In genomic region chr11:55407133-55407532, GRCm38 (mm10) we compare ENCODE assay signal across 12 mouse cellular contexts. TPM values are rescaled to one million over a fixed set of nuclear protein-coding genes. Genes with fewer than 3 reads are reported as not detected.
DNase-seq lines count a peak whose midpoint lies in the region; ATAC-seq and TF ChIP-seq lines count a peak whose summit lies in the region.
"Had no signal": no experiment of that assay in that cellular context is flagged by ENCODE, and none has a peak within 500 bp of the region (broad histone marks: within the 10 kb centered on the region; RNA-seq: fewer than 3 reads in every experiment).

No protein-coding gene starts in this region.

- H3K36me3 ChIP-seq in hindbrain, embryonic 12.5 days: peaks cover 73% of the 10 kb centered on the region
- H3K36me3 ChIP-seq in hindbrain, embryonic 14.5 days (replicated peaks; ENCODE audit: control insufficient read depth, insufficient read depth): 0 out of 2 replicates have a peak, but pooled peaks cover 17% of the 10 kb centered on the region
- peaks cover 92% of the 10 kb centered on the region for H3K36me3 ChIP-seq in lung, embryonic 14.5 days (ENCODE audit: insufficient read depth)
- no peaks in the 10 kb centered on the region for H3K36me3 ChIP-seq in thymus, adult 2 months (ENCODE audit: control insufficient read depth, insufficient read depth, low read length)

- DNase-seq in adrenal gland, adult 8-10 months: peak; percentile 72
- DNase-seq in adrenal gland, postnatal 25 days: no peak
- no peak for DNase-seq in hindbrain, embryonic 14.5 days (ENCODE audit: low spot score)
- no peak for DNase-seq in lung, embryonic 14.5 days
- DNase-seq in lung, postnatal 10 days: no peak
- DNase-seq in adrenal gland, postnatal 36 days: peak; percentile 68 to 75
- no peak for DNase-seq in thymus, adult 2 months
- DNase-seq: cerebellum, adult 9-11 months; heart, postnatal 4 days; retina, postnatal 1 day had no signal

- no peak for TF ChIP-seq CTCF in lung, embryonic 14.5 days (IDR thresholded peaks at IDR 0.05; ENCODE audit: low read depth)
- TF ChIP-seq CTCF in thymus, adult 2 months (IDR thresholded peaks at IDR 0.05; ENCODE audit: borderline replicate concordance, control insufficient read depth, extremely low read depth, insufficient read depth, low read length, poor library complexity): no peak

- ATAC-seq in hindbrain, embryonic 12.5 days (ENCODE audit: low FRiP score): no peak
- ATAC-seq in hindbrain, embryonic 14.5 days (ENCODE audit: low FRiP score): no peak
- ATAC-seq in lung, embryonic 14.5 days (ENCODE audit: insufficient read depth): no peak
- ATAC-seq: midbrain, embryonic 13.5 days had no signal

- H3K27ac ChIP-seq in hindbrain, embryonic 12.5 days: 0 out of 2 replicates have a peak overlapping the region, but pooled peaks have one; percentile 30
- no peak overlapping the region for H3K27ac ChIP-seq in hindbrain, embryonic 14.5 days
- peak overlapping the region; percentile 58; the same call in 1 of the 2 replicates for H3K27ac ChIP-seq in lung, embryonic 14.5 days (ENCODE audit: low read depth)
- H3K27ac ChIP-seq in thymus, adult 2 months (ENCODE audit: control insufficient read depth, insufficient read depth, low read length): no peak overlapping the region

- WGBS in hindbrain, embryonic 12.5 days: 91% methylated on average over 4 of the region's 4 CpGs
- WGBS in hindbrain, embryonic 14.5 days: 93% methylated on average over 4 of the region's 4 CpGs
- WGBS in lung, embryonic 14.5 days: 92% methylated on average over 4 of the region's 4 CpGs
- WGBS in thymus, adult 2 months: 92% methylated on average over 4 of the region's 4 CpGs

- no peaks in the 10 kb centered on the region for H3K27me3 ChIP-seq in hindbrain, embryonic 12.5 days
- no peaks in the 10 kb centered on the region for H3K27me3 ChIP-seq in hindbrain, embryonic 14.5 days (ENCODE audit: control insufficient read depth, insufficient read depth, low read length)
- no peaks in the 10 kb centered on the region for H3K27me3 ChIP-seq in lung, embryonic 14.5 days (ENCODE audit: insufficient read depth, low read length)
- no peaks in the 10 kb centered on the region for H3K27me3 ChIP-seq in thymus, adult 2 months (ENCODE audit: control insufficient read depth, insufficient read depth, low read length)
- H3K27me3 ChIP-seq: midbrain, embryonic 13.5 days had no signal

- H3K4me3 ChIP-seq in hindbrain, embryonic 12.5 days: no peak overlapping the region
- H3K4me3 ChIP-seq in hindbrain, embryonic 14.5 days (replicated peaks; ENCODE audit: low read length): no peak overlapping the region
- no peak overlapping the region for H3K4me3 ChIP-seq in lung, embryonic 14.5 days (ENCODE audit: low read depth, low read length)
- H3K4me3 ChIP-seq in thymus, adult 2 months (ENCODE audit: control insufficient read depth, insufficient read depth, low read length): no peak overlapping the region
- H3K4me3 ChIP-seq: midbrain, embryonic 13.5 days had no signal

- peaks cover 3% of the 10 kb centered on the region; the same call in 1 of the 2 replicates for H3K4me1 ChIP-seq in hindbrain, embryonic 12.5 days
- H3K4me1 ChIP-seq in hindbrain, embryonic 14.5 days (replicated peaks; ENCODE audit: control insufficient read depth, insufficient read depth, low read length): no peaks in the 10 kb centered on the region
- H3K4me1 ChIP-seq in lung, embryonic 14.5 days (ENCODE audit: insufficient read depth): no peaks in the 10 kb centered on the region
- no peaks in the 10 kb centered on the region for H3K4me1 ChIP-seq in thymus, adult 2 months (replicated peaks; ENCODE audit: control insufficient read depth, insufficient read depth, low read length)
- H3K4me1 ChIP-seq: midbrain, embryonic 13.5 days had no signal

- no peak for TF ChIP-seq POLR2A in thymus, adult 2 months (IDR thresholded peaks at IDR 0.05; ENCODE audit: control insufficient read depth, extremely low read depth, insufficient read depth, low read length, poor library complexity)

- H3K9ac ChIP-seq in hindbrain, embryonic 12.5 days: no peak overlapping the region
- H3K9ac ChIP-seq in hindbrain, embryonic 14.5 days: no peak overlapping the region
- H3K9ac ChIP-seq in lung, embryonic 14.5 days: no peak overlapping the region
- H3K9ac ChIP-seq: midbrain, embryonic 13.5 days had no signal

- no peak overlapping the region for H3K4me2 ChIP-seq in hindbrain, embryonic 12.5 days (replicated peaks)
- H3K4me2 ChIP-seq in hindbrain, embryonic 14.5 days (replicated peaks): no peak overlapping the region
- H3K4me2 ChIP-seq in lung, embryonic 14.5 days: no peak overlapping the region
- H3K4me2 ChIP-seq: midbrain, embryonic 13.5 days had no signal

- no peaks in the 10 kb centered on the region for H3K9me3 ChIP-seq in hindbrain, embryonic 12.5 days (replicated peaks)
- H3K9me3 ChIP-seq in hindbrain, embryonic 14.5 days (ENCODE audit: control insufficient read depth, low read length): no peaks in the 10 kb centered on the region
- H3K9me3 ChIP-seq in lung, embryonic 14.5 days (ENCODE audit: low read depth, low read length): no peaks in the 10 kb centered on the region
- H3K9me3 ChIP-seq: midbrain, embryonic 13.5 days had no signal

RNA-seq across cellular contexts. Expression of gene Sparc, which starts 15.8 kb away (rescaled TPM):
- 1,000 to 10,000 TPM; 1,201 to 2,025 (median 1,729) TPM for total RNA-seq in adrenal gland, adult 8-10 months (2022)
- total RNA-seq in adrenal gland, postnatal 25 days (2021): 3,454 and 3,884 TPM in 2 replicates
- polyA plus RNA-seq in hindbrain, embryonic 12.5 days (2016; fragmentation: Nextera tagmentation; extraction: Ambion mirVana): 743 and 783 TPM in 2 replicates
- polyA plus RNA-seq in hindbrain, embryonic 14.5 days (2014; fragmentation: Nextera tagmentation; extraction: Ambion mirVana): 532 and 583 TPM in 2 replicates
- 1,429 and 1,454 TPM in 2 replicates for polyA plus RNA-seq in lung, embryonic 14.5 days (2014; fragmentation: Nextera tagmentation; extraction: Ambion mirVana)
- 1,000 to 10,000 TPM; 2,443 to 3,326 TPM for total RNA-seq in adrenal gland, postnatal 36 days (2021)
- polyA plus RNA-seq in thymus, adult 2 months (2012; rRNA removed): 177 and 230 TPM in 2 replicates

RNA-seq across cellular contexts. Expression of gene Atox1, which starts 53.9 kb away (rescaled TPM):
- total RNA-seq in adrenal gland, adult 8-10 months (2022): 100 to 1,000 TPM; 171 to 396 (median 303) TPM
- total RNA-seq in adrenal gland, postnatal 25 days (2021): 310 and 356 TPM in 2 replicates
- polyA plus RNA-seq in hindbrain, embryonic 12.5 days (2016; fragmentation: Nextera tagmentation; extraction: Ambion mirVana): 236 and 284 TPM in 2 replicates
- polyA plus RNA-seq in hindbrain, embryonic 14.5 days (2014; fragmentation: Nextera tagmentation; extraction: Ambion mirVana): 259 and 340 TPM in 2 replicates
- 506 and 535 TPM in 2 replicates for polyA plus RNA-seq in lung, embryonic 14.5 days (2014; fragmentation: Nextera tagmentation; extraction: Ambion mirVana)
- total RNA-seq in adrenal gland, postnatal 36 days (2021): 100 to 1,000 TPM; 216 to 347 TPM
- polyA plus RNA-seq in thymus, adult 2 months (2012; rRNA removed): 383 and 432 TPM in 2 replicates

Comparison
In these comparisons a context has a peak if more than half of its experiments do, and no peak if none do; other contexts are left out.
1. DNase-seq: peak in adrenal gland, adult 8-10 months (single experiment) and adrenal gland, postnatal 36 days (2 of 2); none in adrenal gland, postnatal 25 days (single experiment), hindbrain, embryonic 14.5 days (single experiment), lung, embryonic 14.5 days (single experiment), lung, postnatal 10 days (single experiment) and thymus, adult 2 months (single experiment).
2. H3K27ac ChIP-seq: peak in hindbrain, embryonic 12.5 days (single experiment) and lung, embryonic 14.5 days (single experiment); none in hindbrain, embryonic 14.5 days (single experiment) and thymus, adult 2 months (single experiment).